Mouse (Mus musculus) mesoderm, embryonic 11.5 days (tissue): ENCODE results near the gene Fuom.

Experiments
- DNase-seq: peaks from one replicate; pipeline ENCODE4 v3.0.0-alpha.2; 2012; ENCODE audit warnings: low read depth, low spot score

Gene Fuom

GRCm38 (mm10) chr7:140057413-140058407, 44.5 kb downstream of the Fuom start:
- peak; percentile 90 for DNase-seq

- DNase-seq = no peak
Measured at GRCm38 (mm10) chr7:140054124-140054523, 48.1 kb downstream of the Fuom start.

GRCm38 (mm10) chr7:140049115-140049689, 53.0 kb downstream of the Fuom start:
- peak; percentile 66 for DNase-seq

DNA sequence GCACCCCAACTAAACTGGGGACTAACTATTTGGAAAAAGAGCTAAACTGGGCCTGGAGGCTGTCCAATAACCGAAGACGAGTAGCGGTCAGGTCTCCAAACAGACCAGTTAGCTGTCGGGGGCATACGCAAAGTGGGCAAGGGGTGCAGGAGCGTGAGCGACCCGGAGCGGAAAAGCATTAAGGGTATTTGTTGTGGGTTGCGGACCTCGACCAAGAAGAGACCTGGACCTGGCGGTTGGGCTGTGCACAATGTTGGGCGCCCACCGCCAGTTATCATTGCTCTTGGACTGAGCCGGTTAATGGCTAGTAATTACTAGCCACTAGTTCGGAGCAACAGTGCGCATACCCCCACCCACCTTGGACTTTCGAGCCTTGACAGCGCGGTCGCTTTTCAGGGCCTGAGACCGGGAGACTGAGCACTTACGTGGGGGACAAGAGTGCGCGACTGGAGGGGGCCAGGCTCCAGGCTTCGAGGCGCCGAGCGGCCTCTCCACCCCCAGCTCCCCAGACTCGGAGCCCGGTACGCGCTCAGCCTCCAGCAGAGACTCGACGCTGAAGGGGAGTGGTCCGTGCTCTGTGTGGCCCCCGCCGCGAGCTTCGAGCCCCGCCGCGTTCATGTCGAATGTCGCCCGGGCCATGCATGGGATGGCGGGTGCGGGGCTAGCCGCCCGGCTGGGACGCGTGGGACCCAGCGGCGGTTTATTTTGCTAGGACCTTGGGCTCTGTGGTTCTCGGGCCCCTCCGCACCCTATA, 53.7 kb downstream of the Fuom start, which contains the start of gene Msx3:
Gene Msx3 (minus strand): TSS at position 729 of the 754 bp plus-strand sequence.
- DNase-seq = no peak

DNA sequence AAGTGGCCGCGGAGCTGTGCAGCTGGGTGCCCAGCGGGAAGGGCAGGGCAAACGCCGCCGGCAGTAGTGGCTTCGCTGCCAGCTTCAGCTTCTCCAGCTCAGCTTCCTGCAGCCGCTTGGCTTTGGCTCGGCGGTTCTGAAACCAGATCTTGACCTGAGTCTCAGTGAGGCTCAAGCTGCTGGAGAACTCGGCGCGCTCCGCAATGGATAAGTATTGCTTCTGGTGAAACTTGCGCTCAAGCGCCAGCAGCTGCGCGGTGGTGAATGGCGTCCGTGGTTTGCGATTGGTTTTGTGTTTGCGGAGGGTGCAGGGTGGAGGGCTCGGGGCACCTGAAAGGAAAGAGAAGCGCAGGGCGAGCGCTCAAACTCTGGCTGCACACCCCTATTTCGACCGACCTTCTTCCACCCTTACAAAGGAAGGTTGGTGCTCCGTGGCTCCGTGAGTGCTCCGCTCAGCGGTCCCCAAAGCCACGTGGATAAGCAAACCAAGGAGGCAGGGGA, 54.4 kb downstream of the Fuom start:
- peak; percentile 35 for DNase-seq
